Mouse (Mus musculus) liver, embryonic 12.5 days (tissue): ENCODE results near the gene Phf14. TPM values are rescaled to one million over a fixed set of nuclear protein-coding genes. Genes with fewer than 3 reads are reported as not detected.
"Not testable (repeated sequence)": the region's sequence is repeated elsewhere in the genome, so short reads cannot be mapped to it uniquely, and the experiment has no call there.

Source experiments
- ATAC-seq: fragments of 200-750 bp; cut with Nextera tagmentation; 2 replicates; pipeline ENCODE4 v1.8.0; 2017; ENCODE audit warnings: moderate number of reproducible peaks, mild to moderate bottlenecking, moderate library complexity
- H3K27ac ChIP-seq: fragments of 300-500 bp; sonication (generic); 2 replicates; pipeline ENCODE4 v1.5.1; 2016; ENCODE audit warnings: mild to moderate bottlenecking
- H3K27me3 ChIP-seq: fragments of 300-500 bp; sonication (generic); replicated peaks from 2 replicates; pipeline ENCODE4 v1.6.1; 2016; ENCODE audit warnings: mild to moderate bottlenecking, moderate library complexity
- H3K36me3 ChIP-seq: fragments of 300-500 bp; sonication (generic); 2 replicates; pipeline ENCODE4 v1.6.1; 2016; ENCODE audit warnings: mild to moderate bottlenecking, moderate library complexity
- H3K4me1 ChIP-seq: fragments of 300-500 bp; sonication (generic); 2 replicates; pipeline ENCODE4 v1.6.1; 2016
- H3K4me2 ChIP-seq: fragments of 300-500 bp; sonication (generic); 2 replicates; pipeline ENCODE4 v1.6.1; 2016; ENCODE audit warnings: mild to moderate bottlenecking, moderate library complexity
- H3K4me3 ChIP-seq: fragments of 300-500 bp; sonication (generic); 2 replicates; pipeline ENCODE4 v1.5.1; 2016; ENCODE audit warnings: mild to moderate bottlenecking, moderate library complexity
- H3K9ac ChIP-seq: fragments of 300-500 bp; sonication (generic); 2 replicates; pipeline ENCODE4 v1.6.1; 2016; ENCODE audit warnings: mild to moderate bottlenecking, moderate library complexity
- H3K9me3 ChIP-seq: fragments of 300-500 bp; sonication (generic); replicated peaks from 2 replicates; pipeline ENCODE4 v1.6.1; 2016; ENCODE audit warnings: mild to moderate bottlenecking, moderate library complexity
- WGBS: fragments of 180-500 bp; shearing (Covaris S2); methylation state at CpG from one replicate; pipeline ENCODE4 v1.1.7; 2016; ENCODE audit not compliant: insufficient replicate concordance; 5-methylcytosine and 5-hydroxymethylcytosine counted together
- polyA plus RNA-seq: library from polyadenylated mRNA; unstranded; fragments of >200 nt; fragmentation: Nextera tagmentation; extraction: Ambion mirVana; gene quantifications from 2 replicates; pipeline ENCODE4 v1.2.1, GENCODE M21; 2016

The Phf14 gene
- polyA plus RNA-seq, 1 experiment from 2014 or later = 28.7 TPM

DNA sequence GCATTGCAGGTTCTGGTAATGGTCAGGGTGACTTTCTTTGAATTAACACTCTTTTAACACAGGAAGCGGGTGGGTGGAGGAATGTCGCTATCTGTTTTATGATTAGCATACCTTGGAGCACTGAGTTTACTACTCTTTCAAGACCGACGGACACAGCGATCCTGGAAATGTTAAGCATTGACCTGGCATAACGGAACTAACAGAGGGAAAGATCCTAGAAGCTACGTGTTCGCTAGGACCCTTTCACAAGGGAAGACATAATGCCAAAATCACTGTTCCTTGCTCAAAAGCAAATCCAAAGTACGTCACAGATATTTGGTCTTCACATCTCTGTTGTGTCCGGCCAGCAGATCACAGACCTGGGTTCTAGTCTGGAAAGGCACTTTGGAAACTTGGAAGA, 199.7 kb downstream of the Phf14 start:
- Histone ChIP-seq H3K9ac (no peak overlapping the region), H3K27me3 (no peaks in the 10 kb centered on the region), H3K4me3 (no peak overlapping the region), H3K4me2 (no peak overlapping the region), H3K27ac (no peak overlapping the region), H3K4me1 (no peaks in the 10 kb centered on the region), H3K36me3 (no peaks in the 10 kb centered on the region), H3K9me3 (no peaks in the 10 kb centered on the region)
- 47% methylated on average over 10 of the region's 10 CpGs for WGBS
- no peak for ATAC-seq

GRCm38 (mm10) chr6:12107786-12108185, 200.2 kb downstream of the Phf14 start:
- Histone ChIP-seq H3K27me3 (no peaks in the 10 kb centered on the region), H3K9me3 (no peaks in the 10 kb centered on the region), H3K27ac (no peak overlapping the region), H3K36me3 (no peaks in the 10 kb centered on the region), H3K9ac (no peak overlapping the region), H3K4me1 (no peaks in the 10 kb centered on the region), H3K4me3 (no peak overlapping the region), H3K4me2 (no peak overlapping the region)
- ATAC-seq = no peak
- WGBS = 17% methylated on average over 8 of the region's 8 CpGs

GRCm38 (mm10) chr6:12116926-12117818, 209.6 kb downstream of the Phf14 start:
- Histone ChIP-seq H3K4me2 (no peak overlapping the region), H3K4me1 (no peaks in the 10 kb centered on the region), H3K27ac (no peak overlapping the region), H3K9me3 (no peaks in the 10 kb centered on the region), H3K36me3 (no peaks in the 10 kb centered on the region), H3K4me3 (no peak overlapping the region), H3K27me3 (no peaks in the 10 kb centered on the region), H3K9ac (no peak overlapping the region)
- WGBS = 33% methylated on average over 11 of the region's 11 CpGs
- ATAC-seq = no peak

GRCm38 (mm10) chr6:12117819-12118570, 210.4 kb downstream of the Phf14 start:
- Histone ChIP-seq H3K9me3 (no peaks in the 10 kb centered on the region), H3K27ac (no peak overlapping the region), H3K4me3 (no peak overlapping the region), H3K27me3 (no peaks in the 10 kb centered on the region), H3K36me3 (no peaks in the 10 kb centered on the region), H3K4me2 (no peak overlapping the region), H3K4me1 (no peaks in the 10 kb centered on the region), H3K9ac (no peak overlapping the region)
- 61% methylated on average over 9 of the region's 9 CpGs for WGBS
- no peak for ATAC-seq

DNA sequence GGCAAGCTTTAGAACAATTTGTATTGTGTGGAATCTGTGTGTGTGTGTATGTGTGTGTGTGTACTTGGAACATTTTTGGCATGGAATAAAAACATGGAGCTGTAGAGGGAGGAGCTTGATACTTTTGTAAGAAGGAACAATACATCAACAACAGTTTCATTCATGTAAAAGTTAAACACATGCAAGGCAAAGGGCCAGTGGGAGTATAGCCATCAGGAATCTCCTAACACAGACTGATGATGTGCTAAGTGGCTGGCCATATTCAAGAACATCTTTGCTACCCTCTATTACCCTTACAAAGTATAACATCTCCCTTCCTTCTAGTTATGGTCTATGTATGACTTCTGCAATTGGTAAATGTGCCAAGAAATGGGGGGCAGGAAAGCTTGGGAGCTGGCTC, 215.2 kb downstream of the Phf14 start:
- no peak overlapping the region for H3K27ac ChIP-seq
- no peaks in the 10 kb centered on the region for H3K36me3 ChIP-seq
- H3K4me3 ChIP-seq = no peak overlapping the region
- H3K27me3 ChIP-seq = no peaks in the 10 kb centered on the region
- H3K9ac ChIP-seq = no peak overlapping the region
- no peak overlapping the region for H3K4me2 ChIP-seq
- ATAC-seq = no peak
- H3K9me3 ChIP-seq = no peaks in the 10 kb centered on the region
- no peaks in the 10 kb centered on the region for H3K4me1 ChIP-seq

- Histone ChIP-seq H3K4me3 (peak overlapping the region; percentile 16), H3K36me3 (no peaks in the 10 kb centered on the region), H3K27ac (0 out of 2 replicates have a peak overlapping the region, but pooled peaks have one; percentile 45), H3K4me2 (peak overlapping the region; percentile 50), H3K27me3 (no peaks in the 10 kb centered on the region), H3K9me3 (no peaks in the 10 kb centered on the region), H3K4me1 (no peaks in the 10 kb centered on the region), H3K9ac (no peak overlapping the region)
- ATAC-seq = peak; percentile 80
- WGBS = 8% methylated on average over 17 of the region's 17 CpGs
These were observed 217.6 kb downstream of the Phf14 start for GRCm38 (mm10) chr6:12125031-12125803.

DNA sequence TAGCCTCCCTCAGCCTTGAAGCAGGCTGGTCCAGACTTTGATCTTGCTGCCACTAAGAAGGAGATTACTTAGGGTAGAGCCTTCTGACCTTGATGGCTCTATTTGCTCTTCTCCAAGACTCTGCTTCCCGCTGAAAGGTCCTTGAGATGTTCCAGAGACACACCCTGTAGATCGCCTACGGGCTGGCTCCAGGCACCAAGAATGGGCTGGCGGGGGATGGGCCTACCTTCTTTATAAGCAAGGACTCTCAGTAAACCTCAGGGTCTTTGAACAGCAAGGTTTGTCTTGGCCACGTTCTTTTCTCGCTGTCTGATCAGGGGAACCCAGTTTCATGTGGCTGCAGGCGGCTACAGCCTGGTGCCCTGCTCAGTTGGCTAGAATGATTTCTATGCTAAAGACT, 219.0 kb downstream of the Phf14 start:
- H3K4me2 ChIP-seq, H3K36me3 ChIP-seq, H3K4me3 ChIP-seq, H3K4me1 ChIP-seq, H3K9ac ChIP-seq, ATAC-seq, H3K27me3 ChIP-seq, H3K9me3 ChIP-seq, H3K27ac ChIP-seq: not testable (repeated sequence)
- WGBS = 53% methylated on average over 7 of the region's 7 CpGs

- no peaks in the 10 kb centered on the region for H3K4me1 ChIP-seq
- H3K9me3 ChIP-seq = no peaks in the 10 kb centered on the region
- H3K4me2 ChIP-seq = no peak overlapping the region
- WGBS = 41% methylated on average over 4 of the region's 4 CpGs
- no peak overlapping the region for H3K4me3 ChIP-seq
- no peak overlapping the region for H3K27ac ChIP-seq
- no peaks in the 10 kb centered on the region for H3K27me3 ChIP-seq
- H3K9ac ChIP-seq = no peak overlapping the region
- no peaks in the 10 kb centered on the region for H3K36me3 ChIP-seq
- ATAC-seq = no peak
These were observed 219.7 kb downstream of the Phf14 start for GRCm38 (mm10) chr6:12127287-12127686.

Other genes with a start within 250 kb of the Phf14 start
- gene Ndufa4, start 312 bp upstream of the Phf14 start, polyA plus RNA-seq = 553 and 579 TPM in 2 replicates